Mouse (Mus musculus) kidney, postnatal 4 days (tissue): ENCODE data around the gene Grid1.
A peak's percentile ranks its signal among the peaks of the same experiment; 100 is the strongest.

Experiments
- DNase-seq, 2 experiments: peaks; one replicate each; pipeline ENCODE4 v3.0.0; 2021; ENCODE audit warnings: mixed read lengths in 2 of 2

Grid1 gene

DNA sequence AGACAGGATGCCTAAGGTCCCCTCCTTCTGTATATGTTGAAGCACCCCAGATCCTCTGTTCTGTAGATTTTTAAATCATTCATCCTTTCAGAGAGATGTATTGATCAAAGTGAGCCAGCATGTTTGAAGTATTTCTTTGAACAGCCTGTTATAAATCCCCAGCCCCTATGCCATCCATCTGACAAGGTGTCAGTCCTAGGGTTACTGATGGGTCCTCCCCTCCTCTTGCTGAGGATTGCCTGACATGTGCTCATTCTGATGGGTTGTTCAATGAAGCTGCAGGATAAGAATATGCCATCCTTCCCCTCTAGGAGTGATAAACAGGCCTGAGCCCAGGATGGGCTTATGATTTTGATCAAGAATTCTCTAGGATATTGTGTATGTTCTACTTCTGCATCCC, 411.5 kb downstream of the Grid1 start:
- DNase-seq: no peak

DNA sequence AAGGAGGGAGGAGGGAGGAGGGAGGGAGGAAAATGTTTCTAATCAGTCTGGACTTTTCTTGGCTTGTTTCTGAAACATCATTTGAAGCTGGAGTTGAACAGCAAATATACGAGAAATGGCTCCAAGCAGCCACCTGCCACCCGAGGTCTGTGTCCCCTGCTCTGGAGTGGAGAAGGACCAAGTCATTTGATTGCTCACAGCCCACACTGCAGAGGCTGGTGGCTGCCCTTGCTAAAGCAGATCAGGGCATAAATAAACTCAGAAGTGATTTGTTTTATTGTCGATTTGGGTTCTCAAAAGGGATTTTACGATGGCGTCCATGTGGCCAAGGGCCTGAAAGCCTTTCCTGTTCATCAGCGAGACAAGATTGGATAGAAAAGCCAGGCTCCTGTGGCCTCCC, 423.0 kb downstream of the Grid1 start:
- DNase-seq: no peak

DNA sequence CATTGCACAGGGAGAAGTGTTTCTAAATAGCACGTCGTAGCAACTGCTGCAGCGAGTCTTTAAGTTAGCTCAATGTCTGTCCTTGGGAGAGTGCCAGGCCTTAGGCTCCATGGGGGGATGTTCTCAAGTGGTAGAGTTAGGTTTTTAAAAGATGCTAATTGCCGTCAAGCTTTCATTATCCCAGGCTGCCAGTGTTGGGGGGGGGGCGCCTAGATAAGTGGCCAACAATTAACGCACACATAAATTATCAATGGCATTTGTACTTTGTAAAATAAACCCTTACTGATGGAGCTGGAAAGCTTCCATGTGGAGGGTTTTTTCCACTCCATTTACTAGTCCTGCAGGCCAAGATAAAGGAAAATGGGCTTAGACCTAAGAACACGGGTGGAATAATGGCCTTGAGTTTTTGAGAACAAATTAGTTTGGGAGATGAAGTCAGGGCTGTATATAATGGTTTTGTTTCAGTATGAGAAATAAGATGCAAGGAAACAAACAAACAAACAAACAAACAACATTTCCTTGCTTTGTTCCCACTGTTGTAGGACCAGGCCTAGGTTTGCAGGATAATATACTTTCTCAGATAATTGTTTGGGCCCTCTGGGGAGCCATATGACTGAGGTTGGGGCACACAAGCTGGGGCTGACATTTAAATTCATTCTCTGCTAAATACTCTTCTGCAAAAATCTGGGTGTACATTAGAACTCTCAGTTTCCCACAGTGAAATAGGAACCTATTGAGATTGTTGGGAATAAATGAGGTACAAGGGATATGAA, 425.1 kb downstream of the Grid1 start:
- DNase-seq: no peak

DNA sequence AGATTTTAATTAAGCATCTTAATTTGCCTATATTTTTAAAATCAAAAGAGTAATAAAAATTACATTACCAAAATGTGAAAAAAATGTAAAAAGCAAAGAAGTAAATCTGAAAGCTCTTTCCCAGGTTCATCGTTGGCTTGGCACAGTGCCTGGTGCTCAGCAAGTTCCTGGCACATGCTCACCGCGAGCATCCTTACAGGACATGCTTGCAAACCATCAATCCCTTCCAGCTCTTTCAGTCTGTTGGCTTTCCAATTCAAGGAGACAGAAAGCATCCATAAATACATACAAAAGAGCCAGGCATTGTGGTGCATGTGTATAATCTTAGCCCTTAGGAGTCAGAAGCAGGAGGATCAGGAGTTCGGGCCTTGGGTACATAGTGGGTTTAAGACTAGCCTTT, 430.5 kb downstream of the Grid1 start:
- DNase-seq: no peak

DNA sequence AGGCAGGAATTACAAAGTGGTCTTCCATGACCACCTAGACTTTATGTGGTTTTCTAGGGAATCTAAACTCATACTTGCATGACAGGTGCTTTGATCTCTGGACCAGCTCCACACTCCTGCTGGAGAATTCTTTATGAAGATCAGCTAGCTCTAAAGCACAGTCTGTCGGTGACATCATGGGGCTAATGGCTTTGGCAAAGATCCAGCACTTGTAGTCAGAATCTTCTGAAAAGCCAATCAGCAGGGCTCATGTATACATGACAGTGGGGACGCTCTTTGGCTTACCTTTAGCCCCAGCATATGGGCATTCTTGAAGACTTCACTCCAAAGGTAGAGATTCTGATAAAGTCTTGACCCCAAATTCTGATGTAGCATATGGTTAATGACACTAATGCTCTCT, 434.6 kb downstream of the Grid1 start:
- peak in 1 of 2 experiments; percentile 9 for DNase-seq

DNA sequence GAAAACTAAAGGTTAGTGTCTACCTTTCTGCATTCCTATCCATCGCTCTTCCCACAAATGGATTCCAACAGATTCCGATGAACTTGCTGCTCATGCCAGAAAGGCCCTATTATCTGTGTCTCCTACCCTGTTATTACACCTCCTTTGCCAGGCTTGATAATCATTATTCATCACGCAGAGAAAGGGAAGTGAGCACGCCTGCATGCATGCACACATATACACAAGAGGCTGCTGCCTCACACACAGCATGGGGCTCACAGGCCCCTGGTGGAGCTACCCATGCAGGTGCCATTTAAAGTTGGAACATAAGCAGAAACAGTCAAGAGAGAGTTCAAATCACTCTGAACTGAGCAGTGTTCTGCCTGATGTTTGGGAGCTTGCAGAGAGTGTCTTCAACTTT, 450.4 kb downstream of the Grid1 start:
- DNase-seq: no peak

DNA sequence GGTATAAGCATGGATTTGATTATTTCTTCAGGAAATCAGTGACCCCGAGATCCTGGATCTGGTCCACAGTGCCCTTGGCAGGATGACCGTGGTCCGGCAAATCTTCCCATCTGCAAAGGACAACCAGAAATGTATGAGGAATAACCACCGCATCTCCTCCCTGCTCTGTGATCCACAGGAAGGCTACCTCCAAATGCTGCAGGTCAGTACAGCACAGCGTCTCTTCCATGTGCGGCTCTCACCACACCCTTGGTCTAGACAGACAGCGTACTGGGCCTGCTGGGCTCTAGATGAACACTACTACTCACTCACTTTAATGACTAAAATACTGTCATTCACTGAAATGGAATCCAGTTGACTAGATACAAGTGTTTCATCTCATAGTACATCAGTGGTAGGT, 489.3 kb downstream of the Grid1 start:
- DNase-seq: no peak

DNA sequence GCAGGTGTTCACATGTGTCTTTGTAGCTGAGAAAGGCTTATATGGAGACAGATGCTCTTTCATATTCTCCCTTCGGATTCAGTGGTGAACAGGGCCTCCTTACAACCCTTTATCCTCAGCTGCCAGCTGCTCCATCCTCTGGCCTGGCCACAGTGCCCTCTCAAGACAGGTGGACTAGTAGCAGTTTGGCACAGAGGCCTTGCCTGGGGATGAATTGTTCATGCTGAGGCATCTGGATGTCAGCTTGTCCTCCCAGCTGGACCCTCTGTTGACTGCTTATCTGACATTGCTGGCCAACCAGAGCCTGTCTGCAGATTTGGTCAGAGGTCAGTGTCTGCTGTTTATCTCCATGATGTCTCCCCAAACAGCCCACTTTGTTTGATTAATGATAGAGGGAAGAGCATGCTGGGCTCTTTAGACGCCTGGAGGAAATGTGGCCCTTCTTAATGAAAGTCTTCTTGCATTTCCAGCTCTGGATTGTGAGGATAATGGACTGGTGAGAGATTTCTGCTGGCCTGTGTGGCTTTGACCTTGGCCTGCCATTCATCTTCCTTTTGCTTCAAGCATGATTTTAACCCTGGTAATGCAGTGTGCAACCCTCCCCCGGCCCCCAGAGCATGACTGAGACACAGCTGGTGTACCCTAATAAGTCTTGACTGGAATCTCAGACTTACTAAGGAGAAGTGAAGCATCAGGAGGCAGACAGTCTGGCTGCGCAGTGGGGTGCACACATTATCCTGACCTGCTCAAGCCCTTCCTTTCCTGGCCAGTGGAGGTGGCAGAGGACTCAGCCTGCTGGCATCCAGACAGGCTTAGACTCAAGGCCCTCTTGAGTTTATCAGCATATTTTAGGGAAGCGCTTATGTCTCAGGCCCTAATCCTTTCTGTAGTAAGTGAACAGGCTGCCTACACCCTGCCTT, 493.7 kb downstream of the Grid1 start:
- peak; percentile 1 to 6 for DNase-seq

DNA sequence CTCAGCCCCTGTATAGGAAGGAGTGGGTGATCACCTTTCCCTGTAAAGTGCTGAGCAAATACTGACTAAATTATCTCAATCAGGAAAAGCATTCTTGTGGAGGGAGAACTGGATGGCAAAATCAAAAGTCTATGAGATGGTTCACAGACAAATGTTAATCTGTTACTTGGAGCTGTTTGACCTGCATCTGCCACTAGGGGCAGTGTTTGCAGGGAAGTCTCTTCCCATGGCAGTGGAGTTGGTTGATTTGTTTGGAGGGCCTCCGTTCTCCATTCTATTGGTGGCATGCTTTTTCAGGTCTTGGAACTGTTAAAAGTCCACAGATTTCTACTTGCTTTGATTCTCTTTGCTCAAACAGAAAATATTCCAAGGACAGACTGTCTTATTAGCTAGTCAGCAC, 506.4 kb downstream of the Grid1 start:
- DNase-seq: peak; percentile 48 to 49

DNA sequence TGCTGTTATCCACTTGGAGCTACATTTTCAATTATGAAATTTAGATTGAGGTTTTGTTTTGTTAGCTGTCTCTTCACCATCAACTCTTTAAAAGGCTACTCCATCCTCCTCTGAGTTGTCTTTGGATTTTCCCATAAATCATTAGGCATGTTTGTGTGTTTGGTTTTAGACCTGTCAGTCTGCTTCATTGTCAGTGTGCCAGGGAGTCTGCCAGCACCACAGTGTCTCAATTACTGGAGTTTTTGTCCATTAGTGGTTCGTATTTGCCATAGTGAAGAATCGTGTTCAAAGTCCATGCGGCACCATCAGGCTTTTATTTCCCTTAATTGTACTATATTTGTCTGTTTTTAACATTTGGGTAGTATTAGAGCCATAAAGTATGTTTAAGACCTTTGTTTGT, 516.7 kb downstream of the Grid1 start:
- no peak for DNase-seq

DNA sequence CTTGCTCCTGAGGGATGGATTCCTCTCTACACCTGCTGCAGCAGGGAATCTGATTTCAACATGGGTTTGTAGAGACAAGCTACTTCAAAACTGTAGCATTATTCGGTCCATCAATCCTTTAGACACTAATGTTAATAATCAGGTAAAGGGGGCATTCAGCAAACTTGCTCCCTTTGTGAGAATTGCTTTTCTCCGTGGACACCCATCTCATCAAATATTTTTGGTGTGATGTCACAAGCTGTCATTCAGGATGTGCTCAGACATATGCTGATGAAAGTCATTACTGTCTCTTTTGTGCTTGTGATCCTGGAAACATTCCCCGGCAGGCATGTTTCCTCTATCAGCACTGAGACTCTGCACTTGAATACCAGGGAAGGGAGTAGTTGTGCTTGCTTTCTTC, 536.1 kb downstream of the Grid1 start:
- DNase-seq: no peak

DNA sequence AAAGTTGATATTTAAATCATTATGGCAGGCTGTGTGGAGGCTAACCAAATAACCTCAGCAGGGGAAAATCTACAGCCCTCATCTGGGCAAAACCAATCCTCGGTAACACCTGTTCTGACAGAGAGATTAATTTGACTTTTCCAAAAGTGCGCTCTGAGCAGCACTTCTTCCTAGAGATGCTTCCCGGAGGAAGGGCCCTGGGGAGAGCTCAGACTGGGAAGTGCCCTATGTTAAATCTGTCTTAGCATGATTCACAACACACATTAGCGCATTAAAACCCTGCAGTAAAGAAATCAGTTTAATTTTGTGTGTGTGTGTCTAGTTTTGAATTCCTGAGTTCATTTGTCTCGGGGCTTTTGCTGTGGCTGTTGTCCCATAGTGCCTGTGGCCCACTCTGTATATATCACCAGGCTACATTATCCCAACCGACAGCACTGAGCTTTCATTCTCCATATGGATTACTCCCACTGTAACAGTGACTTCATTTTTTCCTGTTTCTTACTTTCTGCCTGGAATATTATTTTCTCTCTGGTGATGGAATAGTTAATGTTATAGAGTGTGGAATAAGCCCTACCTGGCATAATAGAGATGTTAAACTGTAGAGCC, 536.7 kb downstream of the Grid1 start:
- no peak for DNase-seq

DNA sequence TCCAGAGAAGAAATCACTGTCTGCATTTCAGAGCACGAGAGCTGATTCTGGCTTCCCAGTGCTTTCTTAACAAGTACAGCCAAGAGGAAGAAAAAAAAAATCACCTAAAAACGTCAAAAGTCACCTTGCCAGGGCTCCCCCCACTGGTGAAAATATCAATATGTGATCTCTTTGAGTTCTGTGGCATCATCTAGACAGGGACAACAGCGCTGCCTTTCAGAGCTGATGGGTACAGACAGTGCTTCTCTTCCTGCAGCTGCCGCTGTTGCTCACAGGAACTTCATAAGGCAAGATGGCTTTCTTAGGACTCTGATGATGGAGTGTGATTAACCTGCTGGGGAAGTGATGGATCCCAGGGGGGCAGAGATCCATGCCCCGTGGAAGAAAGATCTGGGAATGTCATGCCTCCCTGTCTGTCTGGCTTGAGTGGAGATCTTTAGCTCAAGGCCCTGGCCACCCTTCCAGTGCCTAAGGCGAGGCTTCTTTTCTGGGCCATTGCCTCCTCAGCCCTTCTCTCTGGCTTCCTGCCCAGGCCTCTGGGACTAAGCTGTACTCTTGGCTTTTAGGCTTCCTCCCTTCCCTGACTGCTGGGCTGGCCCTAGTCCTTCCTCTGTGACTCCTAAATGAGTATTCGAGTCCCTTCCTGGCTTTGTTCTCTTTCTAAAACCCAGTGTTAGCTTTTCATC, 538.4 kb downstream of the Grid1 start:
- peak; percentile 21 to 28 for DNase-seq

DNA sequence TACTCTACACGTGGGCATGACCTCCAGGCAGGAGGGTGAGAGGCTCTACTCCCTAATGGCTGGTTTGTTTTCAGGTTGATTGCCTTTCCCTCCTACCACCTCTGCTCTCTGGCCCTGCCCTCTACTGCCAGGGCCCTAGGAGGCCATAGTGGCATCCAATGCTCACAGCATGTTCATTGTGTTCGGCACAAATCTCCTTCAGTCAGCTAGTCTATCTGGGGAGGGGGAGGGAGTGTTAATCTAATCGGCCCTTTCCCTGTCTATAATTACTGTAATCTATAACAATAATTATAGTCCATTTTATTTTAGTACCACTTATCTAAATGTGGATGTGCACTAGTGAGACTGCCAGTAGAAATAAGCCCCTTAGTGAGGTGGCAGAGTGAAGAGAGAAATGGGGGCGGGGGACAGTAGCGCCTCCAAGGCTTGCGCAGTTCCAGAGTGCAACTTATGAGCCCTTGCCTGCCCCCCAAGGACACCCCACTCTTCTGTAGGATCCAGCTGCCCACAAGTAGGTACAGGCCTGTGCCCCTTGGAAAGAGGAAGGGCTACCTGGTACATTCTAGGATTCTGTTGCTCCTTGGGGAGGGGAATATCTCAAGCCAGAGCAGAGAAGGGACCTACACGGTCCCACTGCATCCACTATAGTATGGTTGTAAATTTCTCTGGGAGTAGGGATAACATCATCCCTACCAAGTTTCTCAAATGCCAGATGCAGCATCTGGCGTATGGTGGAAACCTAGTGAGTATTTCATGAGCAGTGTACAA, 545.5 kb downstream of the Grid1 start:
- no peak for DNase-seq

DNA sequence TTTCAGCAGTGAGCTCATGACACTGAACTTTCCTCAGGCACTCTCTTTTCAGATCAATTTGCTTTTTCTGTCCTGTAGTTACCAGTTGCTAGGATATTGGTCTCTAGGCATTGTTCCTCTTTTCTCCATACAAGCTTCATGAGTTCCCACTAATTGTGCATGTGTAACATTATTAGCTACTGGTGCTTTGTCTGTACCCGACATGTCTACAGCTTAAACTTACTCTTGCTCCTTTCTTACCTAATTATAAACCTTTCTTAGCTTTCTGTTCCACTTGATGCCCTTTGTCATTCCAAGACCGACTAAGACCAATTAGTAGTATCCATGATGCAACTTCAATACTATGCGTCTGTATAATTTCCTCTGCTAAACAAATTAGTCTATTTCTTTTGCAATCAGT, 554.5 kb downstream of the Grid1 start:
- no peak for DNase-seq

DNA sequence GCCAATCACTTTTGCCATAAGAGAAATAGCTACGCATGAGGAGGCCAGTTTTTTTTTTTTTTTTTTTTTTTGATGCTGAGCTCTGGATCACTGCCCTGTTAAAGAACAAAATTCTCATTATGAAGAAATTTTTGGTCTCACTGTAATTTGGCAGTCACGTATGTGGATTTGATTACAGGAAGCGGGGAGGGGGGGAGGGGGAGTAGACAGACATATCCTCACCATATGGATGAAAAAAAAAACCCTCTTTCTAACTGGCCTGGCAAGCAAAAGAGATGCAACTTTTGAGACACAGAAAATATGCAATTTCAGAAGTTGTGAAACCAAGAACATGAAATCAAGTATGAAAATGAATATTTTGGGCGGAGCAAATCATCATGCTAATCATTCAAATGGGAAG, 573.7 kb downstream of the Grid1 start:
- DNase-seq: no peak

DNA sequence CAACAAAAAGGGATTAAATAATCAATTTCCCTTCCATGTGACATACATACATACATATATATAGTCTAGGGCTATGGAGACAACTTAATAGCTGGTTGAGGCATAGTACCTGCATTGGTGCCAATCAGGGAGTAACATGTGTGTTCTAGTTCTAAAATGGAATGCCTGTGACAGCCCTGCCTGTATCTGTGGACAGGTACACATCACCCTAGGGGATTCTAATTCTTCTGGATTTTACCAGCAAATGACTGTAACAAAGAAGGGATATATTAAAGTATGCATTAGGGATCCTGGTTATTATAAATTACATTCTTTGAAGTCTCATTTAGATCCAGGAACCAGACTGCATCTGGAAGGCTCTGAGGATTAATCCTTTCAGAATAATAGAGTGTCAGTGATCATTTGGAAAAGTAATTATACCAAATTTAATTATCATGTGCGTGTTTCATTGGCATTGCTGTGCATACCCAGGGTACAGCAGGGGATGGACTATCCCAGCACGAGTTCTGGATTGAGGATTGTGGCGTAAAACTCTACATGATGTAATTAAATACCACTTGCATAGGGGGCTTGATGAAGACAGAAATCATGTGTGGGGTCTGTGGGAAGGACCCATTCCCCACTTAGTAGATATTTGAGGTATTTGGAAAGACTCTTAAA, 584.5 kb downstream of the Grid1 start:
- no peak for DNase-seq

DNA sequence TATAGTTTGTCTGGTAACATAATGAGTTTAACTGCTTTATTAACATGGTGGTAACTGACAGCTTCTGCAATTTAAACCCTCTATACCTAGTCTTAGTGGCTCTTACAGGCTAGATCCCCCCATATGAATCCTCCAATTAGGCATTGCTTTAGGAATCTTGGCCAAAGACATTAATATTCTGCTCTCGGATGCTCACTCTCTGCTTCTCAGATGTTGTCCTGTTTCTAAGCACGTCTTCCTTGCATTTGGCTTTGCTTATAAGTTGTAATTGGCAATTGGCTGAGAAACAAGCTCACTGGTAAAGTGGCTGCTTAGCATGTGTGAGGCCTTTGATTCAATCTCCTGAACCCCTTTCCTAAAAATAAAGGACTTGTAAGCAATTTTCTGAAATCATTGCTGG, 610.4 kb downstream of the Grid1 start:
- DNase-seq: no peak

DNA sequence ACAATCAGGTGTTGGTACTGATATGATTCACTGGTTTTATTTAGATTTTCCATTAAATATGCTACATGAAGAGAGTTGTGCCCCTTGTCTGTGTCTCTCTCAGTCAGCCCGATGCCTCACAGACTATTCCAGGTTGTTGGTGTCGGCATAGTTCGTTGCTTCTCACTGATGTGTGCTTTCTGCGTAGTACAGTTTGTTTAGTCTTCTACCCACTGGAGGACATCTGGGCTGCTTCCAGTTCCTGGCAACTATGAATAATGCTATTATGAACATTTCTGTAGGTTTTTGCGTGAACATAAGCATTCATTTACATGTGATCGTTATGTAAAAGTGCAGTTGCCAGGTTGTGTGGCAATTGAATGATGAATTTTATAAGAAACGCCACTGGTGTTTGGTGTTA, 633.8 kb downstream of the Grid1 start:
- DNase-seq: no peak

DNA sequence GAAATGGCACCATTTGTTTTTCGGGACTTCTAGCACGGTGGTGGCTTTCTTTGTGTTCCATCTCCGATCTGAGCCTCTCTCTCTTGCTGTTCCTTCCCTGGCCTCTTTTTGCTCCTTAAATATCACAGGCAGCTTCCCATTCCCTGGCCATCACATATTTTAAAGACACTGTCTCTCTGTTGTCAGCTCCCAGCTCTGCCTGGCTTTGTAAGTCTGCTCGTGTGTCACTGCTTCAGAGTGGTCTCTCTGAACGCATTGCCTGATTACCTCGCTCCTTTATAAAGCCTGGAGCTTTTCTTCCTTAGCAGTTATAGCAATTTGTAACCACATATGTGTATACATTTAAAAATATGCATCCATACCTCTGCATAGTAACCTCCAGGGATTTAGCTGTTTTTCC, 648.3 kb downstream of the Grid1 start:
- DNase-seq: no peak

DNA sequence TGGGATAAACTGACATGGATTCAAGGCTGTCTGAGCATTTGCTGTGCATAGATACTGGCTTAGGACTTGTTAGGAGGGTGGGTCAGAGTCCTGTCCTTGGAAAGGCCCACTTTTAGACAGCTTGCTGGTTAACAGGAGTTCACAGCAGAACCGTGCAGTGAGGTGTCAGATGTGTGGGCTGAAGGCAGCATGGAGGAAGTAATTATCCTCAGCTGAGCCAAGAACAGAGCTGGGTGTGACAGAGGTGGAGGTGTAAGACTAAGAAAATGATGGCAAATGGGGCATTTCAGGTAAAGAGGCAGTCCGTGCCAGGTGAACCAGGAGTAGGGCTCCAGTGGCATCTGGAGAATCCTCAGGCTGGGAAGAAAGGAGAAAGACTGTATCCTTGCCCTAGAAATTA, 666.1 kb downstream of the Grid1 start:
- DNase-seq: no peak

DNA sequence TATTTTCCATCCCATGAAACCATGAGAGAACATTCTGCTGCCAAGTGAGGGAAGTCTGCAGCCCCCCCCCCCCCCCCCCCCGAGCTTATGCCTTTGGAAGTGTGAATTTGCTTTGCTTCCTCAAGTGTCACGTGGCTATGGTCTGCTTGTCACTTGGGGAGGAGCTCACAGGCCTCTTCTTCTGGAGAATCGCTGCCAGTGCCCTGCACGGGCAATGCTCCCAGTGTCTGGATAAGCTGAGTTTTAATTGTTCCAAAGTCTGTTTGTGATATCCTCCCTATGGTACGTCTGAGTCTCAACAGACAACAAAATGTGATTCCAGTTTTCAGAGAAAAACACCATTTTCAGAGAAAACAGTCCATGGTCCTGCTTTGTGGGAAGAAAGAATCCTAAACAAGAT, 682.4 kb downstream of the Grid1 start:
- DNase-seq: no peak
